Mouse (Mus musculus) testis, adult 2 months (tissue): ENCODE results near the gene Depdc1b.

Source experiments
- CTCF ChIP-seq: fragments of 200-500 bp; IDR thresholded peaks from 2 replicates; pipeline ENCODE4 v1.5.1; 2012; ENCODE audit warnings: low read depth, mild to moderate bottlenecking, inconsistent platforms, low read length, moderate library complexity; ENCODE audit not compliant: control insufficient read depth, insufficient read depth, insufficient replicate concordance
- POLR2A ChIP-seq: fragments of 200-500 bp; IDR thresholded peaks from 2 replicates; pipeline ENCODE4 v1.6.1; 2012; ENCODE audit warnings: low read depth, mild to moderate bottlenecking, inconsistent platforms, low read length, moderate library complexity; ENCODE audit not compliant: control insufficient read depth

DNA sequence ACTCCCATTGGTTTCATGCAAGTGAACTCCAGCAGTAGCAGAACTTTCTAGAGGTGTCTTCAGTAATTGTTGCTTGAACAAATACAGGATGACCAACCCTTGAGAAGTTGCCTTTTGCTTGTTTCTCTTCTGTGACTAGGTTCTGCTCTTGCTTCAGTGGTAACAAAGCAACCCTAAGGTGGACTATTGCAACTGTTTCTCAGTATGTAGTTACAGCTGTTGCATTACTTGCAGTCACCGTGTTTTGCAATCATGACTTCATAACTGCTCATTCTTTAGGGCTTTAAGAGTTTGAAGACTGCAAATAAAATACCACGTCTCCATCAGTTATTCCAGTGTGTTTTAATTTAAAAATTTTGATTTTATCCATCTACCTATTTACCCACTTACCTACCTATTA, 7.2 kb downstream of the Depdc1b start:
- TF ChIP-seq CTCF = no peak
- TF ChIP-seq POLR2A = no peak
